Mouse (Mus musculus) liver, adult 2 months (tissue): ENCODE results near the gene Gm20708.

Source experiments
- CTCF ChIP-seq: fragments of 200-500 bp; IDR thresholded peaks from 2 replicates; pipeline ENCODE4 v1.5.1; 2011; ENCODE audit warnings: low read depth, low read length, control low read depth
- POLR2A ChIP-seq: fragments of 200-500 bp; IDR thresholded peaks from 2 replicates; pipeline ENCODE4 v1.6.1; 2011; ENCODE audit warnings: low read length, control low read depth; ENCODE audit not compliant: insufficient read depth; ENCODE audit errors: extremely low read depth

DNA sequence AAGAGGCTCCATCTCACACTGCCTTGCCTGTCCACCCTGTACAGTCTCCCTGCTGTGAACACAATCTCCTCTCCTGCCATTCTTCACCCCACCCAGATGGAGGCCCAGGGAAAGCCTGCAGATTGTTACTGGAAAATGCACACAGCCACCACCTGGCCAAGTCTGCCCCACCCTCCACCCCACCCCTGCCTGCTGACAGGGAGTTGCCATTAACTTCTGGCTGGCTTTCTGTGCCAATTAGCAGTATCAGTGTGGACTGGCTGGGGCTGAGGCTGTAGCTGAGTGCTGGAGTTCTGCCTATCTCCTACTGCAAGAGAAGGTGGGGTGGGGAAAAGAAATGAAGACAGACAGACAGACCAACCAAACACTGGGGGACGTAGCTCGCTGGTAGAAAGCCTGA lies 29.1 kb downstream of the Gm20708 start:
- no peak for TF ChIP-seq POLR2A
- TF ChIP-seq CTCF: no peak
